Mouse (Mus musculus) midbrain, embryonic 12.5 days (tissue): ENCODE data around the gene Gm6812. TPM values are rescaled to one million over a fixed set of nuclear protein-coding genes. Genes with fewer than 3 reads are reported as not detected.
"Not testable (repeated sequence)": the region's sequence is repeated elsewhere in the genome, so short reads cannot be mapped to it uniquely, and the experiment has no call there.

Experiments
- ATAC-seq: fragments of 200-750 bp; cut with Nextera tagmentation; 2 replicates; pipeline ENCODE4 v1.8.0; 2017; ENCODE audit warnings: low read depth, moderate TSS enrichment, moderate library complexity; ENCODE audit not compliant: low FRiP score
- H3K27ac ChIP-seq: fragments of 300-500 bp; sonication (generic); replicated peaks from 2 replicates; pipeline ENCODE4 v1.5.1; 2016; ENCODE audit warnings: mild to moderate bottlenecking
- H3K27me3 ChIP-seq: fragments of 300-500 bp; sonication (generic); 2 replicates; pipeline ENCODE4 v1.6.1; 2016; ENCODE audit warnings: mild to moderate bottlenecking
- H3K36me3 ChIP-seq: fragments of 300-500 bp; sonication (generic); 2 replicates; pipeline ENCODE4 v1.6.1; 2016
- H3K4me1 ChIP-seq: fragments of 300-500 bp; sonication (generic); 2 replicates; pipeline ENCODE4 v1.6.1; 2016
- H3K4me2 ChIP-seq: fragments of 300-500 bp; sonication (generic); replicated peaks from 2 replicates; pipeline ENCODE4 v1.6.1; 2016; ENCODE audit warnings: mild to moderate bottlenecking, moderate library complexity
- H3K4me3 ChIP-seq: fragments of 300-500 bp; sonication (generic); 2 replicates; pipeline ENCODE4 v1.5.1; 2016; ENCODE audit warnings: mild to moderate bottlenecking
- H3K9ac ChIP-seq: fragments of 300-500 bp; sonication (generic); replicated peaks from 2 replicates; pipeline ENCODE4 v1.6.1; 2016; ENCODE audit warnings: mild to moderate bottlenecking, moderate library complexity
- H3K9me3 ChIP-seq: fragments of 300-500 bp; sonication (generic); 2 replicates; pipeline ENCODE4 v1.6.1; 2016; ENCODE audit warnings: mild to moderate bottlenecking
- WGBS: fragments of 180-500 bp; shearing (Covaris S2); methylation state at CpG from one replicate; pipeline ENCODE4 v1.1.7; 2016; 5-methylcytosine and 5-hydroxymethylcytosine counted together
- polyA plus RNA-seq: library from polyadenylated mRNA; unstranded; fragments of >200 nt; fragmentation: Nextera tagmentation; extraction: Ambion mirVana; gene quantifications from 2 replicates; pipeline ENCODE4 v1.2.1, GENCODE M21; 2016

Gm6812 gene
- polyA plus RNA-seq = not detected in 2 replicates

DNA sequence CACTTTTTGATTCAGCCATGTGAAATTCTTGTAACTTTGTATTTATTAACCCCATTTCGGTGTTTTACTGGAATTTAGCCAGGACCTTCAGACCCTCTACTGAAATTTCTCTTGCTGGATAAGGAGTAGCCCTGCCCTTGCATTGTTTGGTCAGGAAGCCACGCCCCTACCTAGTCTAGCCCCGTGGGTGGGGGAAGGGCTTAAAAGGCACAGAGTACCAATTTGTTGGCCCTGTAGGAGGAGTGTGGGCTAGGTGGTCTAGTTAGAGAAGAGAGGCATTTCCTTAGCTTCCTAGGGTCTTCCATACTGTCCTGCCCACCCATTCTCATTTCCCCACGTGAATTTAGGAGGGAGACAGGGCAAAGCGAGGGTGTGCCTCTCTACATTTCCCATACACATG lies at the start of gene Gm6812:
TSS of gene Gm6812 (minus strand) at position 101 of the 400 bp plus-strand sequence.
- WGBS = 66% methylated on average over 5 of the region's 5 CpGs
- not testable (repeated sequence) for H3K4me2 ChIP-seq, H3K4me3 ChIP-seq, H3K27ac ChIP-seq, H3K36me3 ChIP-seq, H3K9me3 ChIP-seq, H3K4me1 ChIP-seq, H3K27me3 ChIP-seq, ATAC-seq, H3K9ac ChIP-seq

DNA sequence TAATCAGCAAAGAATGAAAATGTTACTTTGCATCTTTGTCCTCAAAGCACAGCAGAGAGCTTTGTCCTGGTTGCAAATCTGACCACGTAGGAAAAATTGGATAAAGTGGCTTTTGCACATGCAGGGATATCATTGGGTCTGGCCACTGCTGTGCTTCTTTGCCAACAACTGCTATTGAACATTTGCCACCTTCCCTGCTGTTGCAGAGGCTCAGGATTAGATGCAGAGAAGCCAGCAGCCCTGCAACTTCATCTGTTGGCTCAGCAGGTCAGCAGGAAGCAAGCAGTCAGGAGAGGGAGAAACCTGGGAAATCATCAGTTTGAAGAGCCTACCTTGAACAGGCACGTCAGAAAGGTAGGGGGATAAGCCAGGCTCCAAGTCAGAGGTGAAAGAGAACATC lies 27.7 kb downstream of the Gm6812 start:
- H3K36me3 ChIP-seq = no peaks in the 10 kb centered on the region
- H3K9me3 ChIP-seq = no peaks in the 10 kb centered on the region
- H3K9ac ChIP-seq = no peak overlapping the region
- H3K4me1 ChIP-seq = no peaks in the 10 kb centered on the region
- no peak overlapping the region for H3K4me3 ChIP-seq
- ATAC-seq = no peak
- no peak overlapping the region for H3K4me2 ChIP-seq
- H3K27ac ChIP-seq = no peak overlapping the region
- no peaks in the 10 kb centered on the region for H3K27me3 ChIP-seq
- 32% methylated on average over 2 of the region's 2 CpGs for WGBS

Other genes starting within 250 kb of the Gm6812 start
- 74.2 and 80.5 TPM in 2 replicates for gene Fmr1, start 214.5 kb downstream of the Gm6812 start, polyA plus RNA-seq
- 0.47 TPM in 1 of 2 replicates, not detected in the other for gene Fmr1nb, start 131.2 kb downstream of the Gm6812 start, polyA plus RNA-seq
- 2.6 and 3.1 TPM in 2 replicates for gene Gm14698, start 72.0 kb downstream of the Gm6812 start, polyA plus RNA-seq